Mouse (Mus musculus): ENCODE data around the gene Gm15262. TPM values are rescaled to one million over a fixed set of nuclear protein-coding genes. Genes with fewer than 3 reads are reported as not detected.

Gene Gm15262
- polyA plus RNA-seq, 1 experiment from 2014 or later = not detected

Other genes starting within 250 kb of the Gm15262 start
- 3.3 and 3.8 TPM in 2 replicates for gene Scml2, start 170.3 kb upstream of the Gm15262 start, polyA plus RNA-seq (2016; fragmentation: Nextera tagmentation; extraction: Ambion mirVana)

All from heart, embryonic 12.5 days (tissue).